Mouse (Mus musculus): ENCODE data around the gene Zup1. TPM values are rescaled to one million over a fixed set of nuclear protein-coding genes. Genes with fewer than 3 reads are reported as not detected.

Zup1 gene
- polyA plus RNA-seq (2012; fragmentation: generic; extraction: Trizol), result 1 to 10 TPM in 1 of 2 experiments, under 1 TPM in 1; 0.13 to 2.7 TPM

GRCm38 (mm10) chr10:33950803-33951583, at the start of gene Zup1:
Zup1 (minus strand) TSS chr10:33951269.

GRCm38 (mm10) chr10:33904530-33905481, 46.3 kb downstream of the Zup1 start, which contains the start of gene Rsph4a:
Rsph4a (plus strand) TSS chr10:33905111.

Other genes with a start within 250 kb of the Zup1 start
- not detected for gene Sult3a2, start 164.6 kb downstream of the Zup1 start, polyA plus RNA-seq (2012; fragmentation: generic; extraction: Trizol)
- gene Sult3a1, start 93.5 kb downstream of the Zup1 start, polyA plus RNA-seq (2012; fragmentation: generic; extraction: Trizol), result not detected
- gene Rsph4a, start 46.2 kb downstream of the Zup1 start, polyA plus RNA-seq (2012; fragmentation: generic; extraction: Trizol), result under 1 TPM in 1 of 2 experiments, not detected in 1; 0.01 TPM
- 100 to 1,000 TPM; 114 to 120 TPM for gene Rwdd1, start 68.4 kb upstream of the Zup1 start, polyA plus RNA-seq (2012; fragmentation: generic; extraction: Trizol)
- gene Trappc3l, start 86.3 kb upstream of the Zup1 start, polyA plus RNA-seq (2012; fragmentation: generic; extraction: Trizol), result under 1 TPM in 1 of 2 experiments, not detected in 1; 0.20 TPM
- gene Calhm4, start 93.0 kb upstream of the Zup1 start, polyA plus RNA-seq (2012; fragmentation: generic; extraction: Trizol), result under 1 TPM in 1 of 2 experiments, not detected in 1; 0.05 TPM
- gene Calhm5, start 145.2 kb upstream of the Zup1 start, polyA plus RNA-seq (2012; fragmentation: generic; extraction: Trizol), result 1 to 10 TPM in 1 of 2 experiments, under 1 TPM in 1; 0.04 to 1.1 TPM
- under 1 TPM; 0.04 to 0.31 TPM for gene Calhm6, start 176.7 kb upstream of the Zup1 start, polyA plus RNA-seq (2012; fragmentation: generic; extraction: Trizol)

All from C3H10T1/2 (cell line).